Mouse (Mus musculus) retina, embryonic 14.5 days (tissue): Measurements from ENCODE around the gene Cpvl.

Experiments used
- DNase-seq: peaks from one replicate; pipeline ENCODE4 v3.0.0-alpha.2; 2015; ENCODE audit warnings: low spot score

Gene Cpvl

DNA sequence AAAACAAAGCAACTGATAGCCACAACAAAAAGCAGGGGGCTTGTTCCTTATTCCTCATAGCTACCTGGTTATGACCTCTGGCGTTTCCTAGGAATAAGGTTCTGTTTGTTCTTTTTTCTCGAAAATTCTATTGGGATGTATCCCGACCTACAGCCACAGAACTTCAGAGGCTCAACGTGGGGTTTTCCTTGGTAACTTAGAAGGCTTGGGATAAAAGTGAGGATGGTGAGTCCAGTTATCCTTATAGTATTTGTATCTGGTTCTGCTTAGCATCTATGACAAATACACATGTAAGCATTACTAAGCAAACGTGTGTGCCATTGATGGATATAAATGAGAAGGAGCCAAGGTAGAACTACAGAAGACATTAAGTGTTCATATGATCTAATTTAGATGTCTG, at the start of gene Cpvl:
TSS of gene Cpvl (minus strand) at position 101 of the 400 bp plus-strand sequence.
- no peak for DNase-seq

DNA sequence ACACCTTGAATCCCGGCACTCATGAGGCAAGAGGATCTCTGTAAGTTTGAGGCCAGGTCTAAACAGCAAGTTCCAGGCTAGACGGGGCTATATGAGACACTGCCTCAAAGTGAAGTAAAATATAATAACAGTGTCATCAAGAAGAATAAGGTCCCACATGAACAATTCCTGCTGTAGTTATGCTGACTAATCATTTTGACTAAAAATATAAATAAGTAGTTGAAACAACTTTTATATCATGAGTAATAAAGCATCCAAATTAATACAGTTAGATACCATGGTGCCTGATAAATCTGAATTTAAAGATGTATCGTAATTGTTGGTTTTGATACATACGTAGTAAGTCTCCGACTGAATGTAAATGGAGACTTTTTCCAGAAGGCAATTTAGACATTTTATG, 45.4 kb upstream of the Cpvl start:
- DNase-seq, result no peak

DNA sequence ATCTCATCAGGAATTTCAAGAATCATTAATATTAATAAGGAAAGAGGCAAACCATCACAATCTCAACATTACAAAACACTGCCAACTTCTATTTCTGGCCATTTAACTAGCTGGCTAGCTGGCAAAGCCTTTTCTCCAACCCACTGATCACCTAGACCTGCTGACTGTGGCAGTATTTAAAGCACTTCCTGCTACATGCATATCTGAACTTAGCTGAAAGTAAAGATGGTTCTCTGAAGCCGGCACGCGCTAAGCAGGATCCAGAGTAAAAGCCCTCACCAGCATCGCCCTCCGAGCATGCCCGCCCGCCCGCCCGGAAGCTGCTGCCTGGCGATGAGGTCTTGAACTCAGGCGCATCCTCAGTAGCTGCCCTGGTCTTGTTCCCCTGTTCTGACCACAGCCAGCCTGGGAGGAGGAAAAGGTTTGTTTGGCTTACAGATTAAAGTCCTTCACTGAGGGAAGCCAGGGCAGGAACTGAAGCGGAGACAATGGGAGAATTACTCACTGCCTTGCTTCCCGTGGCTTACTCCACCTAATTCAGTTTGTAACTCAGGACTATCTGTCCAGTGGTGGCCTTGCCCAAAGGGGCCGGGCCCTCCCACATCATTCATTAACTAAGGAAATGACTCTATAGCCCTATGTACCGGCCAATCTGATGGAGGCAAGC, 42.8 kb upstream of the Cpvl start:
- no peak for DNase-seq

DNA sequence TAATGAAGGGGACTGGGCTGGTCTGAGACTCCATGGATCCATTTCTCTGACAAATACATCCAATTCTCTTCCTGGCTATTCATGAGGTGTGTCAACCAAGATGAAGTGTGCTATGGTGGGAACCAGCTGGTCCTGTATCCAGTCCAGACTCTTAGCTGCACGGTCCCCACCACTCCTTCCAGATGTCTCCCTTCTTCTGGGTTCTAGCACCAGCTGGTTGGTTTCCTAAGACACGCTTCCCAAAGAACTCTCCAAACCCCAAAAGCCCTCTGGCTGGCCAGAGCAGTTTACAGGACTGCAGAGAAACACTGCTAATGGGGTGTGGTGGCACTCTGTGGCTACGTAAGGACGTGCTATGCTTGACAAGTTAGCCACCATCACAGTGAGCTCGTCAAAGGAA, 40.4 kb upstream of the Cpvl start:
- DNase-seq, result no peak

DNA sequence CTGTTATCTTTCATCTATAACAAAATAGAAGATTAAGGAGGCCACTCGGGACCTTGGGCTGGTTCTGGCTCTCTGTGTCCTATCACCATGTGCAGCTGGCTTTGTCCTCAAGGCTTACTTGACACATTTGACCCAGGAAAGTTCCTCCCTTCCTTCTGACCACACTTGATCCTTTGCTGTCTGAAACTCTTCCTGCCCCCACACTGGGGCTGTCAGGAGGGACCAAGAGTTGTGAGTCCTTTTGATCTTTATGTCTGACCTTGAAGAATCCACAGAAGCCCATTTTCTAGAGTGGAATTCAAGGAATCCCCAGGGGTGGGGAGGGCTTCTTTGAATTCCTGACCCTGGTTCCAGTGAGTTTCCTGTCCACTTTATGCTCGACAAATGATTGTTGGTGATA, 39.6 kb upstream of the Cpvl start:
- DNase-seq, result no peak

DNA sequence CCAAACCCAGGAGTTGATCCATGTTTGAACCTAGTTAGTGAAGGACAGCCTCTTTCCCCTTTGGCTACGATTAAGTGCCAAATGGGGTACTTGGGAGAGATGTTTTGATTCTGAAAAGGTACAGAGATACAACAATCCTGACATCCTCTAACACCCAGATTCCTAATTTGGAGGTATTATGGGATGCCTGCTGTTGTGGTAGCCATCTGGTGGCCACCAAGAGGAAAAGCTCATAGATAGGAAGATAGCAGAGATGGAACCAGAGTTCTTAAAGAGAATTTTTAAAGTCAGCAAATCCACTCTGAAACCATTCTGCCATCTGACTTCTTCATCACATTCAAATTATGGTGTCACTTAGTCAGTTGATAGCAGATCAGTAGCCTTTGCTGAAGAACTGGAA, 33.7 kb upstream of the Cpvl start:
- DNase-seq, result no peak

DNA sequence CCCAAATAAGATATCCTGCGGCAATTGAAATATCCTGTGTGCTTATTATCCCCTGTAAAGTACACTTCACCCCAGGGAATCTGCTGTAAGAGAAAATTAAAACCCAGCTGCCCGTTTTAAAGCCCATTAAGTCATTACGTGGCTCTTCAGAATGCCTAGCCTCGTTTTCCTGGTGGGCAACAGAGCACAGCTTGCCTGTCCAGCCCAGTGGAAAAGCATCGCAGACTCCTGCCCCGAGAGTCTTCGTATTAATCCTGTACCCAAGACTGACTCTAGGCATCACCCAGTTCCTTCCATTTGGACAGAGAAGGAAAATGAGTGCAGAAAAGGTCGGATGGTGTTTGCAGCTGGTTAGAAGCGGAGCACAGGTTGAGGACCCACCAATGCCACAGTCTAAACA, 31.9 kb upstream of the Cpvl start:
- DNase-seq, result no peak

DNA sequence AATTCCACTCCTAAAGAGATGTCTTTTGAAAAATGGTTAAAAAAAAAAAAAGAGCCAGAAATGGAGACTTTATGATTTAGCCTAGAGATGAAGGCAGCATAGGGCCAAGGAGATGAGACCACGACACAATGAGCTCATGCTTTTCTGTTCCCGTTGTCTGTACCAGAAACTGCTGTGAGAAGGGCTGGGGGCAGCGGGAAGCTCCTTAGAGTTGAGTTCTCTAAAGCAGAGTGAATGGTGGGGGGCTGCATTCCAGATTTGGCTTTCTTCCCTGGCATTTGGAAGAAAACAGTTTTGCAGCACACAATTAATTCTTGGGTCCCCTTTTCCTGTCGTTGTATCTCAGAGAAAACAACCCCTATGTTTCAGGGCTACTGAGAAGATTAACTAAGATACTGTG, 30.8 kb upstream of the Cpvl start:
- no peak for DNase-seq

DNA sequence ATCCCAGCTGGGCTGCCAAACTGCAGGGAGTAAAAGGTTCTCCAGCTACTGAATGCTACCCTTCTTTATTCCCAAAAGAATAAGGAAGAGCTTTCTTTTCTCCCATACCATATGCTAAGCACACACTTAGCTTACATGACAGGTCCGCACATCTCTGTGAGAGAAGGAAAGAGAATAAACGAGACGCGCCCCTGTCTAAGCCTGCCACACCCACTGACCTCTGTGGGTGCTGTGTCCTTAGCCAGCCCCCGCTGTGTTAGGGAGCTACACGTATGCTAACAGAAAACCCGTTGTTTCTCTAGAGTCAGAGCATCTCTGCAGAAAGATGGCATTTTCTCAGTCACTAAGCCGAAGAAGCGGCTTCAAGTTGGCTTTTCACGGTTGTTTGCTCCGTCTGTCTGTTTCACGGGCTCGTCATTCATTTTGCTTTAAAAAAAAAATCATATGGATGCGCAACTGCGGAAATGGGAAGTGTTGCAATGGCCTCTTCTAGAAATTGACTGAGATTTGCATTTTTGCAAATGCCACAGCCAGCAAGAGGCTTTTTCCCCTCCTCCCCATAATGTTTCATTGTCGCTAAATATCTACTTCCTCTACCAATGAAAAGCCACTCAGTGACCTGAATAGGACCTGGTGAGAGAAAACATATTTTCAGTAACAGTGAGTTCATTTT, 30.1 kb upstream of the Cpvl start:
- peak; percentile 31 for DNase-seq

DNA sequence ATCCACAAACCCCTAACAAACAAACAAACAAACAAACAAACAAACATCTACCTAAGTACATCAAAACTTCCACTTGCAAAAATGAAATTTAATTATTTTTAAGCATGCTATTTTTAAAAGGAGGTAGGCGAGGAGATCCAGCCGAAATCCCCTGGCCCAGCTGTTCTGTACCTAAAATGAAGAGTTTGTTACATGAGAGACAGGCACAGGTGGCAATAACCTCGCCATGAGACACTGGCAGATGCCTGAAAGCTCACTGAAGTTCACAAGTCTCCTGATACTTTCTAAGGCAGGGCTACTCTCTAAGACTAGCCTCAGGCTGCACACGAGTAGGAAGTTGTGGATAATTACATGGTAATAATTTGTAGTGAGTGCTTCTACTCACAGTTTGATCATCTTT, 26.8 kb upstream of the Cpvl start:
- no peak for DNase-seq

DNA sequence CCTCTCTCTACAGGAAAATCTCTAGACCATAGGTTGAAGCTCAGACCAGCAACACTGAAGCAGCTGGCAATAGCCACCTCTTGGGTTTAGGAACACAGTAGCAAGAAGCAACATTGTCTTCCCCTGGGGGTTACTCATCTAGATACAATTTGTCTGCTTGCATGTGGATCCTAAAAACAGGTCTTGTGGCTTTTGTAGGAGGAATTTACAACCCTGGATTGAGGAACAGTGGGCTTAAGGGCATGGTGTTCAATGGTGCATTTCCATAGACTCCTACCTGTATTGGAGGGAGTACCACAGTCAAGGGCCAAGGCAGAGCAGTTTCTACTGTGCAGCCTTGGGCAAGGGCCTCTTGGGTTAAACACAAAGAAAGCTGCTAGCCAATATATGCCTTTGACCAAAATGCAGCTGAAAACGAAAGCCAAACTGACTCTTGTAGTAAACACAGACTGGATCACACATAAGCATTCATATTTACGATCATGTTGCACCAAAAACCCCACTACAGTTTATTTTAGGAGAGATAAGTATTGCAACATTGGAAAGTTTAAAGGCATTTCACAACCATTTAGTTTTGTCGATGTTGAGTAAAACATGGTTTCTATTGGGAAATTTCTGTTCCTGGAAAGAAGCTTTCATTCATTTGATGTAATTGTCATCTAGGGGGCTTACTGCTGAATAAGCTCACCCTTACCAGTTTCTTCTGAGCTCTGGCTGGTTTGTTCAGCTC, 17.9 kb upstream of the Cpvl start:
- DNase-seq, result no peak

DNA sequence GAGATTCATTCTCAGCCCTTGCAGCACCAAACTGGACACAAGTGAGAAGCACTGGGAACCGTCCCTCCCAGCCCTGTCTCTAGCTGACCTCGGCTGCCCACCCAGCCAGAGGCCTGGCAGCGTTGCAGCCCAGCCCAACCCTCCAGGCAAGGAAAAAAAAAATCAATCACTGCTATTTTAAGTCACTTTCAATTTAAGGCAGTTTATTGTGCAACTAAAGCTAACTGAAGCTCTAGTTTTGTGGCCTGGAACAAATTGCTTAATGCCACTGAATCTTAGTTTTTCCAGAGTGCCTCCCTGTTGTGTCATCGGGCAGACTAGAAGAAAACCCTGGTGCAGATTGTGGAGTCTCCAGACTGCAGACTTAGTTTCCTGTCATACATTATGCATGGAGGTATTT, 17.0 kb upstream of the Cpvl start:
- no peak for DNase-seq

DNA sequence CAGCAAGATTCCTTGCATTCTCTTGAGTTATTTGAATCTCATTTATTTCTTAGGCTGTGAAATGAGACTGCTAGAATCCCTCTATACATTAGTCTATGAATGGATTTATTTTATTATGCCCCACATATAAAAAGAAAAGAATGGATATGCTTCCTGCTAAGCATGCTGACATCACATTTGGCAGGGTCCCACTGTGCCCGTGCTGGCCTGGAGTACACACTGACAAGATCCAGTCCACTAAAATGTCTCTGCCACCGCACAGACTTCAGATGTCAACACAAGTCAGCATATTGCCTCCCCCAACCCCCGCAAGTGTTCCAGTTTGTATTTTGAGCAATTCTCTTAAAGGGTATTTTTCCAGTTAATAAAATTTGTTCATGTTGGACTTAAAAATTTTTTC, 13.9 kb upstream of the Cpvl start:
- DNase-seq, result no peak

DNA sequence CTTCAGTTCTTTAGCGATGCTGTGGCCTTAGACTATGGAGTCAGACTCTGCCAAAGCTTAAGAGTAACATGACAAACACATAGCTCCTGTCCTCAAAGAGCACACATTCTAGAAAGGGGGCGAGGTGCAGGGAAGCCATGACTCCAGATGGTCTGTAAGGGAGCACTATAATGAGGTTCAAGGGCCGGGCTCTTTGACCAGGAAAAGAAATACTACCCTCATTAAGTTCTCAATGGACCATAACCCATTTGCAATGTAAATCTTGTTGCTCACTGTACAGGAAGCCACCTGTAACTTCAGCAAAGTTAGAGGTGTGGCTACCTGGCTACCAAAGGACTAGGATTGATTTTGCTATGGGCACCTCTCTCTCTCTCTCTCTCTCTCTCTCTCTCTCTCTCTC, 8.8 kb upstream of the Cpvl start:
- DNase-seq, result no peak

DNA sequence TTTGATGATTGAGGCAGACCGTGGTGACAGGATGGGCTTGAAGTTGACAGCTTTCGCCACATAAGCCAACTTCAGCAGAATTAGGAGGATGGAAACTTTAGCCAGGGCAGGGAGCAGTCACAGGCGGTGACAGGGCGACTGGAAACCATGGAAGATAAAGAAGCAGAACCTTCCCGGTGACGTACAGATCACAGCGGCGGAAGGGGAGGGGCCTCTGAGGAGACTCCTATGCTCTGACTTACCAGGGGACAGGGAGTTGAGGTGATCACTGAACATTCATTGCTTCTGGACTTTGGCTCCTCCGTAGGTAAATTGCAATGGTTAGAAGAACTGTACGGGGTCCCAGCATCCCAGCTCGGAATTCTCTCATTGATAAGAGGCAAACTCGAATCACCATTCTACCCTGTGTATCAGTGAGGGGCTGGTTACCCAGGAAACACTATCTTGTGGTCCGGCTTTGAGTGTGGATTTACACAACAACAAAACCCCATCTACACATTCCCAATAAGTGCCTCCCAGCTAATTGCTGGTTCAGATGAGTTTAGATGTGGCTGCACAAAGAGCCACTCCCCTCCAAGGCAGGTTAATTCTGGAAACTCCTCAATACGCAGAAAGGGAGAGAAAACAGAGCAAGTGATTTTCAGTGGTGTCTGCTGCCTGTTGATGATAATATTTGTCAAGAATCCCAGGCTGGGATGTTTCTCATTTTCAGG, 8.0 kb upstream of the Cpvl start:
- no peak for DNase-seq

DNA sequence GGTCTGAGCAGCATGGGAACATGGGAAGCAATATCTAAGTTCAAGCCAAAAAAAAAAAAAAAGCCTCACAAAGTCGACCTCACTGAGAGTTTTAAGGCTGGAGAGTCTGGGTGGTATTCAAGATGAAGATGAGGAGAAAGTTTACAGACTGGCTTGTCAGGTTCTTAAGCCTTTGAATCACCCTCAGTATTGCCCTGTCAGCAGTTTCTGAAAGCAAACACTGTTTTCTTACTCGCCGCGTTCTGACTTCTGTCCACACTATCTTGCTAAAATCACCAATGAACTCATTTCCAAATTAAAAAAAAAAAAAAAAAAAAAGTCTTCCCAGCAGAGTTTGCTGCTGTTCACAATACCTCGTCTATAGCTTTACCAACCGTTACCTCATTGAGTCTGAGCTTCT, 5.3 kb upstream of the Cpvl start:
- DNase-seq, result no peak

DNA sequence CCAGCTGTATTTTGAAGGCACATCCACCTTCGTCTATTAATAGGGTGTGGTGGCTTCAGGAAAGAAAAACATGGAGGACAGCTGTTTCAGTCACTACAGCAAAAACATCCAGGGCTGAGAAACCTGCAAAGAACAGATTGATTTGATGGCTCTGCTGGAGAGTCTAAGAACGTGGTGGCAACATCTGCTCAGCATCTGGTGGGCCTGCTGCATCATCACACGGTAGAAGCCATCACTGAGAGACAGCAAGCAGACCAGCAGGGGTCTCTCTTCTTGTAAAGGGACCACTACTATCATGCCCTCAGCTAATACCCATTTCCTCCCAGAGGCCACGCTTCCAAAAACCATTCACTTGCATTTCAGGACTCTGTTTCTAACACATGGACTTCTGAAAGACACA, 4.1 kb upstream of the Cpvl start:
- DNase-seq, result peak; percentile 65

DNA sequence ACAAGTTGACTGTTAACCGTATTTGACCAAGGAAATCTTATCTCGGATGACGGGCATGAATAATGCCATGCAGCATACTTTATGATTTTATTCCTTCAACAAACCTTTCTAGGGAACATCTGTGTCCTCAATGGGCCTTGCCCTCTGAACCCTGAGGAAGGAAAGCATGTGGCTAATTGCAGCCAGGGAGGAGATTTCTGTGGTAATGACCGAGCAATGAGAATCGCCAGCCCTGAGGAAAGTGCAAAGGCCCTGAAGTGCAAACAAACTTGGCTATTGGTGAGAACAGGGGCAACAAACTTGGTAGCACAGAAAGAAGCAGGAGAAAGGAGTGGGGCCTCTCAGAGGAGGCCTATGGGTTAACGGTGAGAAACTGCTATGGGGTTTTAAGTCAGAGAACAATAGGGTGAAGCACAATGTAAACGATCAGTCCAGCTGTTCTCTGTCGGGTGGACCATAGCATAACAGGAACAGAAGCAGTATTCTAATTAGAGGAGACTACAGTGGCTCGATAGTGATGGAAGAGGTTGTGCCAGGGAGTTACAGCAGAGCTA, 3.7 kb upstream of the Cpvl start:
- DNase-seq, result peak; percentile 70

DNA sequence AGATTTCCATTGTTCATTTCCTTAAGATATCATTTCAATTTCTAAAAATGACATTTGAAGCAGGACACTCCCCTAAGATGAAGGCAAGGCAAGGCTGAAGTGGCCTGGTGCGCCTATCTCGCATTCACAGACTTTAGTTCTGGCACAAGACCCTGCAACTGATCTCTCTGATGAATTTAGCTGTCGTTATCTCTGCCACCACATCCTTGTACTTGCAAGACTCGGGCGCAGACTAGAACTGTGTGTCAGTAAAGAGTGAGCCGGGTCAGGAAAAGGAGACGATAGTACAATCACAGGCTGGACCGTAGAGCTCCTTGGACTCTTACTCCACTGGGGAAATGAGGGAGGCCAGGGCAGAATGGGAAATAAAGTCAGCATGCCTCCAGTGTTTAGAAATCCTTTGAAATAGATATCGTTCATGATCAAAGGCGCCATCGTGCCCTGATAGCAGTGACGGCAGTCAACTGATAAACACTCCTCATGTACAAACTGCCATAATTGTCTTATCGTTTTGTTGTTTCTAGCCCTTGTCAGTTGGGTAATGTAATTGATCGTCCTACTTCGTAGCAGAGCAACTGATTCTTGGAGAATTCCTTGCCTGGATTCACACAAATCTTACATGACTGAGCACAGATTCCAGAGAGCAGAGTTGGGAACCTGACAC, 2.5 kb upstream of the Cpvl start:
- DNase-seq, result no peak

DNA sequence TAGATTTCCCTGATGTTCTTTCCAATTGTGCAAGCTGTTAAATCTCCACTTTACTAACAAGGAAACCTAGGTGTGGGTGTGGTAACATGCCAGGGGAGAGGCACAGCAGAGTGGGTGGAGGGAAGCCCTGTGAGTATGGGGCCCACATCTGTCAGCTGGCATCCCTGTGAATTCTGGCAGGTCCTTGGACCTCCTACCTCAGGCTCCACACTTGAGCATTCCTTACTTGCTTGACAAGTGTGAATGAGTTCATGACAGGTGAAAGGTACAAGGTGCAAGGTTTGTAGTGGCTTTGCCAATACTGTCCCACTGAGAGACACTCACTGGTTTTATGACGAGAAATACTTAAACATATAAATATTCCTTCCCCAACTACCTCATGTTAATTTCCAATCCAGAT, 4.4 kb downstream of the Cpvl start:
- DNase-seq, result no peak

DNA sequence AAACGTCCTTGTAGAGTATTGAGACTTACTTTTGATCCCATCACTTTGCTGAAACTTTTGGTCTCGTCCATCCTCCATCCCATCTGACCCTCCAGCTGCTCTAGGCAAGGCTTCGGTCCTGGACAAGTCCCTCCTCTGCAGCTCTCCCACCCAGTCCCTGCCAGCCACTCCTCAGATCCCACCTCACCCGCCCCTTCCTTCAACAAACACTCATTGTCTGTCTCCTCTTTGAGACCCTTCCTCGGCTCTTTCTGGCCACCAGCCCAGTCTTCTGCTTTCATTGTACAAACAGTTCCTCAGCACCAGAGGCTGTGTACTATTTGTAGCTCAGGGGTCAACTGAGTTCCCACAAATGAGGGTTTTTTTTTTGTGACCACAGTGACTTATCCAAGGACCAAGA, 5.0 kb downstream of the Cpvl start:
- DNase-seq, result no peak

DNA sequence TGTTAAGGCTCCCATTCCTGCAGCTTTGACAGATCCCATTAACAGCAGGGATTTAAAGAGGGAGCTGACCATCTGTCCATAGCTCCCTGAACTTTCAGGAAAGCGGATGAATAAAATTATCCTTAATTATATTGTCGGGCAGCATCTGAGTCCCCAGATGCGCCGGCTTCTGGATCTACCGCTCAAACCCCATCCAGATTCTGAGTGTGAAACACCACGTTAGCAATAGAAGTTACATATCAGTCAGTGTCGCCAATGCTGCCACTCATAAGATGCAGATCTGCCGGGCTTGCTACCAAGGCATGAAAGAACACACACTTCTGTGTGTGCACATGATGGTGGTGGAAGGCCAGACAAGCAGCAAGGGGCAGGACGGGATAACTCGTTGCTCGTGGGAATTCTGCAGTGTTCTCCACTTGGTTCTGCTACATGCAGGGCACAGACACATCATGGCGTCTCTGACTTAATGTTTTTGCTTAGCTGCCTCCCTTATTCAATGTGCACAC, 6.2 kb downstream of the Cpvl start:
- DNase-seq, result peak; percentile 50
